ENCODE assay signal across 8 mouse cellular contexts in the genomic region with DNA sequence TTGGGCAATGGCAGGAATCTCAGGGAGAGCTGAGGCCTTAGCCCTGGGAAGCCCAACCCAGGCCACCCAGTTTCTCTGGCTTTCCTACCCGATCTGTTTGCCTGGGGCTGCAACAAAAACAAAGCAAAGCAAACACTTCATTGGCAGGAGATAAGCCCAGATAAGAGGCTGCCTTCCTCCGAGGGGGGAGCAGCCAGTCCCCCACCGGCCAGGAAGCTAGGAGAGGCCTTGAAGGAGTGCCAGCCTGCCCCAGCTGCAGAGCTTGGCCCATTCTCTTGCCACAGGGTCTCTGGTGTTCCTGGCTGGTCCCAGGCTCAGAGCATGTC. TPM values are rescaled to one million over a fixed set of nuclear protein-coding genes. Genes with fewer than 3 reads are reported as not detected.
DNase-seq lines count a peak whose midpoint lies in the region; ATAC-seq and TF ChIP-seq lines count a peak whose summit lies in the region.

No protein-coding gene starts in this region.

- no peaks in the 10 kb centered on the region for H3K9me3 ChIP-seq in hindbrain, embryonic 12.5 days (replicated peaks)
- no peaks in the 10 kb centered on the region for H3K9me3 ChIP-seq in limb, embryonic 14.5 days (ENCODE audit: control insufficient read depth, low read length)
- H3K9me3 ChIP-seq in midbrain, embryonic 16.5 days (replicated peaks; ENCODE audit: control insufficient read depth, low read length, poor library complexity, severe bottlenecking) = no peaks in the 10 kb centered on the region

- H3K4me3 ChIP-seq in cerebellum, adult 2 months (replicated peaks; ENCODE audit: insufficient read depth, low read depth, low read length) = peak overlapping the region; percentile 97
- no peak overlapping the region for H3K4me3 ChIP-seq in embryonic fibroblast, embryonic 13.5 days (ENCODE audit: insufficient read depth, low read length)
- H3K4me3 ChIP-seq in hindbrain, embryonic 12.5 days = peak overlapping the region; percentile 56
- peak overlapping the region; percentile 62 for H3K4me3 ChIP-seq in limb, embryonic 14.5 days (replicated peaks; ENCODE audit: low read length)
- peak overlapping the region; percentile 61 for H3K4me3 ChIP-seq in midbrain, embryonic 16.5 days (ENCODE audit: low read depth, low read length)

- ATAC-seq in hindbrain, embryonic 12.5 days (ENCODE audit: low FRiP score) = no peak
- no peak for ATAC-seq in limb, embryonic 14.5 days (ENCODE audit: low FRiP score, low read depth)
- ATAC-seq in midbrain, embryonic 16.5 days = no peak

- no peak for TF ChIP-seq POLR2A in cerebellum, adult 2 months (IDR thresholded peaks at IDR 0.05; ENCODE audit: borderline replicate concordance, insufficient read depth, low read length)
- no peak for TF ChIP-seq POLR2A in embryonic fibroblast, embryonic 13.5 days (IDR thresholded peaks at IDR 0.05; ENCODE audit: low read depth, low read length)
- no peak for TF ChIP-seq POLR2A in limb, embryonic 14.5 days (IDR thresholded peaks at IDR 0.05; ENCODE audit: borderline replicate concordance, extremely low read depth, insufficient read depth, insufficient read length)

- peak overlapping the region; percentile 73; the same call in 1 of the 2 replicates for H3K27ac ChIP-seq in cerebellum, adult 2 months (ENCODE audit: insufficient read depth, low read length)
- H3K27ac ChIP-seq in embryonic fibroblast, embryonic 13.5 days (ENCODE audit: insufficient read depth, low read length) = peak overlapping the region; percentile 94
- H3K27ac ChIP-seq in hindbrain, embryonic 12.5 days = 0 out of 2 replicates have a peak overlapping the region, but pooled peaks have one; percentile 26
- no peak overlapping the region for H3K27ac ChIP-seq in limb, embryonic 14.5 days (replicated peaks; ENCODE audit: low read depth, low read length)
- H3K27ac ChIP-seq in midbrain, embryonic 16.5 days (ENCODE audit: low read length) = peak overlapping the region; percentile 93

- peaks cover 12% of the 10 kb centered on the region; the same call in 1 of the 2 replicates for H3K36me3 ChIP-seq in hindbrain, embryonic 12.5 days
- peaks cover 43% of the 10 kb centered on the region for H3K36me3 ChIP-seq in limb, embryonic 14.5 days (ENCODE audit: control insufficient read depth, insufficient read depth, low read length)
- H3K36me3 ChIP-seq in midbrain, embryonic 16.5 days (ENCODE audit: control insufficient read depth, insufficient read depth, low read length) = no peaks in the 10 kb centered on the region

- WGBS in cerebellum, adult 2 months = 10% methylated on average over 3 of the region's 3 CpGs
- WGBS in hindbrain, embryonic 12.5 days = 28% methylated on average over 3 of the region's 3 CpGs
- 9% methylated on average over 3 of the region's 3 CpGs for WGBS in limb, embryonic 14.5 days
- 19% methylated on average over 3 of the region's 3 CpGs for WGBS in midbrain, embryonic 16.5 days

- DNase-seq in cerebellum, adult 2 months = no peak
- no peak for DNase-seq in cerebellum, adult 8-10 months
- DNase-seq in limb, embryonic 14.5 days (ENCODE audit: low spot score) = no peak
- DNase-seq in layer of hippocampus, postnatal 10 days (ENCODE audit: low spot score in 2 of 2) = no peak
- no peak for DNase-seq in cerebellum, adult 11 months

- H3K4me1 ChIP-seq in cerebellum, adult 2 months (ENCODE audit: control insufficient read depth, insufficient read depth, low read length) = peaks cover 21% of the 10 kb centered on the region
- H3K4me1 ChIP-seq in embryonic fibroblast, embryonic 13.5 days (ENCODE audit: control insufficient read depth, insufficient read depth, low read length) = peaks cover 7% of the 10 kb centered on the region
- peaks cover 22% of the 10 kb centered on the region for H3K4me1 ChIP-seq in hindbrain, embryonic 12.5 days
- H3K4me1 ChIP-seq in limb, embryonic 14.5 days (ENCODE audit: control insufficient read depth, insufficient read depth, low read length) = peaks cover 18% of the 10 kb centered on the region
- peaks cover 17% of the 10 kb centered on the region for H3K4me1 ChIP-seq in midbrain, embryonic 16.5 days (ENCODE audit: control insufficient read depth, insufficient read depth, low read length)

- H3K9ac ChIP-seq in hindbrain, embryonic 12.5 days = peak overlapping the region; percentile 77
- H3K9ac ChIP-seq in limb, embryonic 14.5 days (ENCODE audit: low read depth, low read length, severe bottlenecking) = peak overlapping the region; percentile 70
- H3K9ac ChIP-seq in midbrain, embryonic 16.5 days (ENCODE audit: low read depth, low read length) = peak overlapping the region; percentile 70

- TF ChIP-seq CTCF in cerebellum, adult 2 months (IDR thresholded peaks at IDR 0.05; ENCODE audit: borderline replicate concordance, insufficient read depth, low read depth, low read length) = no peak
- TF ChIP-seq CTCF in embryonic fibroblast, embryonic 13.5 days (IDR thresholded peaks at IDR 0.05; ENCODE audit: borderline replicate concordance, insufficient read depth, low read length) = no peak

- no peaks in the 10 kb centered on the region for H3K27me3 ChIP-seq in cerebellum, adult 2 months (ENCODE audit: control insufficient read depth, insufficient read depth, low read length)
- no peaks in the 10 kb centered on the region for H3K27me3 ChIP-seq in hindbrain, embryonic 12.5 days
- H3K27me3 ChIP-seq in limb, embryonic 14.5 days (ENCODE audit: control insufficient read depth, insufficient read depth, low read length) = no peaks in the 10 kb centered on the region
- H3K27me3 ChIP-seq in midbrain, embryonic 16.5 days (ENCODE audit: control insufficient read depth, insufficient read depth, low read depth, low read length) = no peaks in the 10 kb centered on the region

- H3K4me2 ChIP-seq in hindbrain, embryonic 12.5 days (replicated peaks) = peak overlapping the region; percentile 95
- H3K4me2 ChIP-seq in limb, embryonic 14.5 days (replicated peaks; ENCODE audit: low read depth, low read length, severe bottlenecking) = peak overlapping the region; percentile 98
- H3K4me2 ChIP-seq in midbrain, embryonic 16.5 days (ENCODE audit: low read length) = peak overlapping the region; percentile 82

RNA-seq across cellular contexts. Expression of a gene that starts 10.4 kb away (rescaled TPM):
- 125 and 127 TPM in 2 replicates for polyA plus RNA-seq in cerebellum, adult 2 months (2012; rRNA removed)
- 26.5 and 26.7 TPM in 2 replicates for polyA plus RNA-seq in embryonic fibroblast, embryonic 13.5 days (2011; ENCODE audit: insufficient read length, low read depth, missing spikeins)
- polyA plus RNA-seq in hindbrain, embryonic 12.5 days (2016; fragmentation: Nextera tagmentation; extraction: Ambion mirVana) = 40.6 and 47.6 TPM in 2 replicates
- polyA plus RNA-seq in limb, embryonic 14.5 days (2012; rRNA removed) = 56.8 and 72.3 TPM in 2 replicates
- polyA plus RNA-seq in limb, embryonic 14.5 days (2014; fragmentation: Nextera tagmentation; extraction: Ambion mirVana) = 28.5 and 31.8 TPM in 2 replicates
- polyA plus RNA-seq in midbrain, embryonic 16.5 days (2015; fragmentation: Nextera tagmentation; extraction: Ambion mirVana) = 68.8 and 69.7 TPM in 2 replicates
- 10 to 100 TPM; 73.7 to 74.1 TPM for total RNA-seq in layer of hippocampus, postnatal 10 days (2021)

RNA-seq across cellular contexts. Expression of a gene that starts 11.0 kb away (rescaled TPM):
- 71.6 and 73.8 TPM in 2 replicates for polyA plus RNA-seq in cerebellum, adult 2 months (2012; rRNA removed)
- 31.0 and 40.3 TPM in 2 replicates for polyA plus RNA-seq in embryonic fibroblast, embryonic 13.5 days (2011; ENCODE audit: insufficient read length, low read depth, missing spikeins)
- 67.7 and 71.7 TPM in 2 replicates for polyA plus RNA-seq in hindbrain, embryonic 12.5 days (2016; fragmentation: Nextera tagmentation; extraction: Ambion mirVana)
- 75.1 and 76.5 TPM in 2 replicates for polyA plus RNA-seq in limb, embryonic 14.5 days (2012; rRNA removed)
- polyA plus RNA-seq in limb, embryonic 14.5 days (2014; fragmentation: Nextera tagmentation; extraction: Ambion mirVana) = 77.5 and 80.8 TPM in 2 replicates
- polyA plus RNA-seq in midbrain, embryonic 16.5 days (2015; fragmentation: Nextera tagmentation; extraction: Ambion mirVana) = 84.7 and 92.5 TPM in 2 replicates
- total RNA-seq in layer of hippocampus, postnatal 10 days (2021) = 10 to 100 TPM; 34.3 to 37.7 TPM

RNA-seq across cellular contexts. Expression of a gene that starts 18.4 kb away (rescaled TPM):
- 5.8 and 5.9 TPM in 2 replicates for polyA plus RNA-seq in cerebellum, adult 2 months (2012; rRNA removed)
- polyA plus RNA-seq in embryonic fibroblast, embryonic 13.5 days (2011; ENCODE audit: insufficient read length, low read depth, missing spikeins) = not detected in 2 replicates
- 0.14 and 0.19 TPM in 2 replicates for polyA plus RNA-seq in hindbrain, embryonic 12.5 days (2016; fragmentation: Nextera tagmentation; extraction: Ambion mirVana)
- 0.91 and 1.1 TPM in 2 replicates for polyA plus RNA-seq in limb, embryonic 14.5 days (2012; rRNA removed)
- polyA plus RNA-seq in limb, embryonic 14.5 days (2014; fragmentation: Nextera tagmentation; extraction: Ambion mirVana) = 1.1 TPM in 2 replicates
- 7.7 and 11.7 TPM in 2 replicates for polyA plus RNA-seq in midbrain, embryonic 16.5 days (2015; fragmentation: Nextera tagmentation; extraction: Ambion mirVana)
- total RNA-seq in layer of hippocampus, postnatal 10 days (2021) = 10 to 100 TPM; 25.3 to 27.8 TPM

RNA-seq across cellular contexts. Expression of a gene that starts 22.1 kb away (rescaled TPM):
- polyA plus RNA-seq in cerebellum, adult 2 months (2012; rRNA removed) = 50.1 and 51.7 TPM in 2 replicates
- polyA plus RNA-seq in embryonic fibroblast, embryonic 13.5 days (2011; ENCODE audit: insufficient read length, low read depth, missing spikeins) = 161 and 202 TPM in 2 replicates
- 259 and 281 TPM in 2 replicates for polyA plus RNA-seq in hindbrain, embryonic 12.5 days (2016; fragmentation: Nextera tagmentation; extraction: Ambion mirVana)
- 277 and 304 TPM in 2 replicates for polyA plus RNA-seq in limb, embryonic 14.5 days (2012; rRNA removed)
- 249 and 282 TPM in 2 replicates for polyA plus RNA-seq in limb, embryonic 14.5 days (2014; fragmentation: Nextera tagmentation; extraction: Ambion mirVana)
- 111 and 136 TPM in 2 replicates for polyA plus RNA-seq in midbrain, embryonic 16.5 days (2015; fragmentation: Nextera tagmentation; extraction: Ambion mirVana)
- 100 to 1,000 TPM; 126 to 139 TPM for total RNA-seq in layer of hippocampus, postnatal 10 days (2021)

RNA-seq across cellular contexts. Expression of a gene that starts 23.6 kb away (rescaled TPM):
- 53.2 and 57.6 TPM in 2 replicates for polyA plus RNA-seq in cerebellum, adult 2 months (2012; rRNA removed)
- 56.2 and 69.3 TPM in 2 replicates for polyA plus RNA-seq in embryonic fibroblast, embryonic 13.5 days (2011; ENCODE audit: insufficient read length, low read depth, missing spikeins)
- polyA plus RNA-seq in hindbrain, embryonic 12.5 days (2016; fragmentation: Nextera tagmentation; extraction: Ambion mirVana) = 27.9 and 29.3 TPM in 2 replicates
- polyA plus RNA-seq in limb, embryonic 14.5 days (2012; rRNA removed) = 80.6 and 102 TPM in 2 replicates
- polyA plus RNA-seq in limb, embryonic 14.5 days (2014; fragmentation: Nextera tagmentation; extraction: Ambion mirVana) = 36.6 and 42.4 TPM in 2 replicates
- polyA plus RNA-seq in midbrain, embryonic 16.5 days (2015; fragmentation: Nextera tagmentation; extraction: Ambion mirVana) = 9.7 and 10.7 TPM in 2 replicates
- 10 to 100 TPM; 16.4 to 18.4 TPM for total RNA-seq in layer of hippocampus, postnatal 10 days (2021)
